Mouse (Mus musculus): ENCODE data around the gene Rnf186.

DNA sequence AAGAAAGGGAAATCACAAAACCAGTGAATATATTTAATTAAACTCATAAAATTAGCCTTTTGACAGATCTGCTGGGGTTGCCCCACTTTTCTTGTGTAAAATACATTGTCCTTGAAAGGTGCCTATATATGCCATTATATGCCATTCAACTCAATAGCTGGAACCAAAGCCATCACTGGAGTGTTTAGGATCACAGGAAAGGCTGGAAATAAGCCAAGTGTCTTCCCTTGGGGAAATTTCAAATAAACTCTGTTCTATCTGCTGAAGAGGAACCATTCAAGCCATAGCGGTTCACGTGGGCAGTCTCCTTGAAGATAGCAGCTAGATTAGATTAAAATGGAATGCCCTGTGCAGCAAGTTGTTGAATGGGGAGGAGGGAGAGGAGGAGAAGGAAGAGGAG is 41.4 kb upstream of the Rnf186 start:
- TF ChIP-seq CTCF (IDR thresholded peaks at IDR 0.05; ENCODE audit: insufficient read depth, low read length) (no peak), POLR2A (IDR thresholded peaks at IDR 0.05; ENCODE audit: borderline replicate concordance, extremely low read depth, low read depth, low read length) (no peak)
